Mouse (Mus musculus) small intestine, adult 2 months (tissue): ENCODE data around the gene Dlg1.

Source experiments
- CTCF ChIP-seq: fragments of 200-500 bp; IDR thresholded peaks from 2 replicates; pipeline ENCODE4 v1.5.1; 2012; ENCODE audit warnings: low read depth, mild to moderate bottlenecking, control low read depth, inconsistent platforms, low read length, moderate library complexity, mixed read lengths; ENCODE audit not compliant: insufficient replicate concordance, insufficient read length; ENCODE audit errors: extremely low read depth
- POLR2A ChIP-seq: fragments of 200-500 bp; IDR thresholded peaks from 2 replicates; pipeline ENCODE4 v1.6.1; 2012; ENCODE audit warnings: low read depth, mild to moderate bottlenecking, control low read depth, inconsistent platforms, low read length, moderate library complexity

DNA sequence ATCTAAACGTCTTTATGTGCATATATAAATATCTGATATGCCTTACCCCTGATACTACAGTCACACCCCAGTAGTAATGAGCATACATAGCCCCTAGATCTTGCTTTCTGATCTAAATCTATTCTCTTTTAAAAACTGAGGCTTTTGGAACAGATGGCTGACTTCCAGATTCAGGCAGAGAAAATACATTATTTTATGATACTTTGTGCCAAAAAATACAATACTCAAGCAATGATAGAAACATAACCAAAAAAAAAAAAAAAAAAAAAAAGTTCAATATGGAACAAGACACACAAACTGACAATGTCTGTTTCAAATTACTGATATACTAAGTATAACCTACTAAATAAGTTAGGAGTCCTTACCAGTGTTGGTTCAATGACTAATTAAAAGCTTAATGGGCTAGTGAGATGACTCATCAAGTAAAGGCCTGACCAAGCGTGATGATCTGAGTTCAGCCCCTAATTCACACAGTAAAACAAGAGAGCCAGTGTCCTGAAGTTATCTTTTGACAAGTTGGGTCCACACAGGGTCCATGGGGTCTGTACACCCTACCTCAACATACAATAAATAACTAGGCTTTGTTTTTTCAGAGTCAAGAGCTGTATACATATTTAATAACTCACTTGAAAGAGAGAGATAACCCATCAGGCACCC, 171.5 kb downstream of the Dlg1 start:
- TF ChIP-seq POLR2A (no peak), CTCF (no peak)
